Mouse (Mus musculus): ENCODE results near the gene Isoc2a.
"Not testable (repeated sequence)": the region's sequence is repeated elsewhere in the genome, so short reads cannot be mapped to it uniquely, and the experiment has no call there.

Gene Isoc2a

DNA sequence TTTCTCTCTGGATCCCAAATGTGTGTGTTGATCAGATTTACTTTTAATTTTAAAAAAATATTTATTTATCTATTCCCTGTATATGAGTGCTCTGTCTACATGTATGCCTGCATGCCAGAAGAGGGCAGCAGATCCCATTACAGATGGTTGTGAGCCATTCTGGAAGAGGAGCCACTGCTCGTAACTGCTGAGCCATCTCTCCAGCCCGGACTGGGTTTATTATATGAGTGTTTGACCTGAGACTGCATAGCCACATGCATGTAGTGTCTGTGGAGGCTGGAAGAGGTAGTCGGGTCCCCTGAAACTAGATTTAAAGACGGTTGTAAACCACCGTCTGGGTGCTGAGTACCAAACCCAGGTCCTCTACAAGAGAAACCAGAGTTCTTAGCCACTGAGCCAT, 11.9 kb upstream of the Isoc2a start:
- DNase-seq (ENCODE audit: low spot score in 2 of 2) = peak in 1 of 2 experiments; percentile 51

DNA sequence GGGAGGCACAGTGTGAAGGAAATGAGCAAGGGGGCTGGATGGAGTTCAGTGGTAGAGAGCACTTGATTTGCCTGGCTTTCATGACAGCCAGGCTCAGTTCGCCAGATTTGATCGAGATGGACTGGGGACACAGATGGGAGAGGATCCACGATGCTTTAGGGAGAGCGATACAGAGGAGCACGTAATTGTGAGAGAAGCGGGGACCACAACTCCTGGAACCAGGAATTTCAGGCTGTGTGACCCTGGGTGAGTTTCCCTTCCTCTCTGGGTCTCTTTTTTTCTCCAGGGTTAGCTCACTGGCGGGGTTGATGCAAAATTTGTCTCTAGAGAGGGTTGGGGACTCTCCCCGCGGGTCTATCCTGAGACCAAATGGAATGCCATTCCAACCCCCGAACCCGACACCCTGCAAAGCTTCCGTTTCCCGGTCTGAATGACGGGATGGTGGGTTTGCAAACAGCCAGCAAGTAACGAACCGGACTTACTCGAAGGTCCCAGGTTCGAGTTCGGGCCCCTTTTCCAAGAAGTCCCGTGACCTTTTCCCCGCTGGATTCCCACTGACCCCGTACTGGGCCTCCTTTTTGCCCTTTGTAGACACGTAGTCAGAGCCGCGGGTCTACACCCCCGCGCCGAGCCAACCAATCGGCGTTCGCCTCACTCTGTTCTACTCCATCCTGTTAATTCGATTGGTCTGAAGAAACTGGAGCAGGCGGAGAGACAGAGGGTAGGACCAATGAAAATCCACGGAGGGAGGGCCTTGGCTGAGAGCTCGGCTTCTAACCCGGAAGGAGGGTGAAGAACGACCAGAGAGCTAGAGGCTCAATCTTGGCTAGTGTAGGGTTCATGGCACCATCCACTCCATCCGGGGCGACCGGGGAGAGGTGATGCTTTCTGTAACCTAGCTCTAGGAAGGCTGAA, 11.1 kb upstream of the Isoc2a start:
- peak; percentile 94 to 95 for DNase-seq (ENCODE audit: low spot score in 2 of 2)

DNA sequence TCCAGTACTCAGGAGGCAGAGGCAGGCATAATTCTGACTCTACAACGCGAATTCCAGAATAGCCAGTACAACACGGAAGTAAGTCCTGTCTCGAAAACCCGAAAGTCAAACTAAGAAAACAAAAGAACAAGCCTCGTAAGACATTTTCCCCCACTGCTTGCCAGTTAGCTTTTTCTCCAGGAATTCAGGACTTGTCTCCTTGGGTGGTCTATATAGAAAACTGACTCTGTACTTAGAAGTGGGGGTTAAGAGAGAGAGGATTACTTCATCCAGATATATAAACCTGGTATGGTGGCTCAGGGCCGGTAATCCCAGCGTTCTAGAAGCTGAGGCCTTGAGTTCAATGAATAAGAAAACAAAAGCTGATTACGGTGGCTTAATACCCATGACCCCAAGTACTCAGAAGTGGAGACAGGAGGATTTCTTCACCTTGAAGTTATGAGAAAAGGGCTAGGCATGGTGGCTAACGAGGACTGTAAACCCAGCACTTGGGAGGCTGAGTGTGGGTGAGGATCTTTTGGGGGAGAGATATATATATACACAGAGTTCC, 10.2 kb upstream of the Isoc2a start:
- DNase-seq (ENCODE audit: low spot score in 2 of 2) = no peak

DNA sequence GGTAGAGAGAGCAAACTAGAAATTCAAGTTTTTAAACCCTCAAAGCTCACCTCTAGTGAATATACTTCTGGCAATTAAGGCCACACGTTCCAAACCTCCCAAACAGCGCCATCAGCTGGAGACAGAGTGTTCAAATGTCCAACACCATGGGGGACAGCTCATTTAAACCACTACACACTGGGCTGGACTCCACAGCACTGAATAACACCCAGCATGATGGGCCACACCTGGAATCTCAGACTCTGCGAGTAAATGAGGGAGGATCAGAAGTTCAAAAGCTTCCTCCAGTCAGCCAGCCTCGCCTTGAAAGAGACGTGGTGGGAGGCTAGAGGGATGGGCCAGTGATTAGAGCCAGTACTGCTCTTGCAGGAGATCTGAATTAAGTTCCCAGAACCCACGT, 6.8 kb upstream of the Isoc2a start, which contains the start of gene Isoc2b:
Gene Isoc2b, minus strand, starts transcription at position 126 of the 400 bp plus-strand sequence.
- no peak for DNase-seq (ENCODE audit: low spot score in 2 of 2)

DNA sequence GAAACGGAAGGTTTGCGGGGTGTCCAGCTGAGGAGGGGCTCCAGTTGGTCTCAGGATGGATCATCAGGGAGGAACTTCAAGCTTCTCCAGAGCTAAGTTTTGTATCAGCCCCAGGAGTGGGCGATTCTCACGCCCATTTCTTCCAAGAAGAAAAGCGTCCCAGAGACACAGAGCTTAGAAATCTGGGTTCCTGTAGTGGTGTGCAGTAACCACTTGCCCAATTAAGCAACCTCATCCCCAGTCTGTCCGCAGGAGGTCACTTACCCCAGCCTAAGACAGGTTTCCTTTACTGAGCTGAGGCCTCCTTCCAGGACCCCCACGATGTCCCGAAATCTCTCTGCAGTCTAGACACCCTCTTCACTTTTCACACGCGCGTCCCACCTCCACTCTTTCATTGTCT, 273 bp downstream of the Isoc2a start:
- DNase-seq (ENCODE audit: low spot score in 2 of 2) = no peak

DNA sequence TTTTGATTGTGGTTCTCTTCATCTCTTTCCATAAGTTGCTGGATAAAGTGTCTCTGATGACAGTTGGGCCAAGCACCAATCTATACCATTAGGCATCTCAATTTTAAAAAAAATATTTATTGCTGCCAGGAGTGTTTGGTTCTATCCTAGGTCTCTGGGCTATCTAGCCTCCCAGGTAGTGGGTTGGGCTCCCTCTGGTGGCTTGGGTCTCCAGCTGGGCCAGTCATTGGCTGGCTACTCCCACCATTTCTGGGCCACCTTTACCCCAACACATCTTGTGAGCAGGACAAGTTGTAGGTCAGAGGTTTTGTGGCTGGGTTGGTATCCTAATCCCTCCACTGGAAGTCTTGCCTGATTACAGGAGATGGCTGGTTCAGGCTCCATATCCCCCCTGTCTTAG, 1.2 kb downstream of the Isoc2a start:
- no peak for DNase-seq (ENCODE audit: low spot score in 2 of 2)

DNA sequence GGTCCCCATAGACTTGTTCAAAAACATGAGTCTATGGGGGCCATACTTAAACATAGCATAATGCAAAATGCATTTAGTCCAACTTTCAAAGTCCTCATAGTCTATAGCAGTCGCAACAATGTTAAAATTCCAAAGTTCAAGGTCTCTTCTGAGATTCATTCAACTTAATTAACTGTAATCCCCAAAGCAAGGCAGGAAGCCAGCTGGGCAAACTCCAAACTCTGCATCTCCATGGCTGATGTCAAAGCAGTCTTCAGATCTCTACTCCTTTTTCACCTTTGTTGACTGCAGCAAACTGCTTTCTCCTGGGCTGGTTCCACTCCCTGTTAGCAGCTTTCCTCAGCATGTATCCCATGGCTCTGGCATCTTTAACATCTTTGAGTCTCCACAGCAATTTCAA, 2.1 kb downstream of the Isoc2a start:
- DNase-seq (ENCODE audit: low spot score in 2 of 2) = not testable (repeated sequence)

DNA sequence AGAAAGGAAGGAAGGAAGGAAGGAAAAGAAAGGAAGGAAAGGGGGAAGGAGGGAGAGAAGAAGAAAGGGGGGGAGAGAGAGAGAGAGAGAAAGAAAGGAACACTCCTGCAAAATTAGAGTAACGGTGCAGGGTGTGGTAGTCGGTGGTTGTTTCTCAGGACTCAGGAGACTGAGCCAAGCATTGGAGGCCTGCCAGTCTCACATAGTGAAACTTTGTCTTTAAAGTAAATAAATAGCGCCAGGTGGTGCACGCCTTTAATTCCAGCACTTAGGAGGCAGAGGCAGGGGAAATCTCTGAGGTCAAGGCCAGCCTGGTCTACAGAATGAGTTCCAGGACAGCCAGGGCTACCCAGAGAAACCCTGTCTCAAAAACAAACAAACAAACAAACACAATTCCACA, 9.7 kb downstream of the Isoc2a start:
- DNase-seq (ENCODE audit: low spot score in 2 of 2) = no peak

DNA sequence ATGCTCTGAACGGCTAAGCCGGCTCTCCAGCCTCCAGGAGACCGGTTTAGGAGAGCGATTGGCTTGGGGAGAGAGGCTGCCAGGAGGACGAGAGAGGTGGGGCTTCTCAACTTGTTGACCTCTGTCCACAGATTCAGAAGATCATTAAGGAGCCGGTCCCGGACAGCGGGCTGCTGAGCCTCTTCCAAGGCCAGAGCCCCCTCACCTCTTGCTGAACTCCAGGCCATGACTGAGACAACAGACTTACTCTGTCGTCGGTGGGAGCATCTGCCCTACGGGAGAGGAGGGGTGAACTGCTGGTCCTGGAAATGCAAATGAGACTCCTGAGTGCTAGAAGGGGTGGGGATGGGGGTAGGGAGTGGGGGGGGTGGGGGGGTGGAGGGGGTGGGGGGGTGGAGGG, 18.2 kb downstream of the Isoc2a start:
- no peak for DNase-seq (ENCODE audit: low spot score in 2 of 2)

DNA sequence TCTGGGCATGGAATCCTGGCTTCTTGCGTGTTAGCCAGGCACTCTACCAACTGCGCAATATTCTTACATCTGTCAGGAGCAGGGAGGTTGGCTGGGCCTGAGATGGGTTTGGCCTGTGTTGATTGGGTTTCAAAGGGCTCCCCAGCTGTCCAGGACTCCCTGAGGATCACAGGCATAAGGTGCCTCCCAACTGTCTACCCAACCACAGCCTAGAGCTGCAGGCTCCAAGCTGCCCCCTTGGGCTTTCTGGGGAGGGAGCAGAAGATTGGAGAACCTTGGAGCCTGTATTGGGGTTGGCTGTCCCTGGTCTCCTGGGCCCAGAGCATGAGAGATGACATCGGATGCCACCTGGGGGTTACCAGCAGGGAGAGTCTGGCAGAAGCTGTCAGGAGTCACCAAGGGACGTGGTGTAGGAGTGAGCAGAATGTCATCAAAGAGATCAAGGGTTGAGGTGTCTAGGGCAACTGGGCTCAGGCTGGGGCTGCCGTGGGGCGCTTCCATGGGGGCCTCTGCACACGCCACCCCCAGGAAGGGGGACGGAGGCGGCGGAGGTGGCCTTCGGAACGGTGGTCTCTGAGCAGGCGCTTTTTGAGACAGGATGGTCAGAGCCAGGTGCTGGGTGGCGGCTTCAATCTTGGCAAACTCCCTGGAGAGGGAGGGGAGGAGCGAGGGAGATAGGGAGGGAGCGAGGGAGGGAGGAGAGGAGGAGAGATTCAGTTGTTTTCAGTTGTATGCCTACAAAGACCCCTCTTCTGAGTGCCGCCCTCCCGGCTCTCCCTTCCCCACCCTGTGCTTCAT, 22.1 kb downstream of the Isoc2a start:
- DNase-seq (ENCODE audit: low spot score in 2 of 2) = no peak

DNA sequence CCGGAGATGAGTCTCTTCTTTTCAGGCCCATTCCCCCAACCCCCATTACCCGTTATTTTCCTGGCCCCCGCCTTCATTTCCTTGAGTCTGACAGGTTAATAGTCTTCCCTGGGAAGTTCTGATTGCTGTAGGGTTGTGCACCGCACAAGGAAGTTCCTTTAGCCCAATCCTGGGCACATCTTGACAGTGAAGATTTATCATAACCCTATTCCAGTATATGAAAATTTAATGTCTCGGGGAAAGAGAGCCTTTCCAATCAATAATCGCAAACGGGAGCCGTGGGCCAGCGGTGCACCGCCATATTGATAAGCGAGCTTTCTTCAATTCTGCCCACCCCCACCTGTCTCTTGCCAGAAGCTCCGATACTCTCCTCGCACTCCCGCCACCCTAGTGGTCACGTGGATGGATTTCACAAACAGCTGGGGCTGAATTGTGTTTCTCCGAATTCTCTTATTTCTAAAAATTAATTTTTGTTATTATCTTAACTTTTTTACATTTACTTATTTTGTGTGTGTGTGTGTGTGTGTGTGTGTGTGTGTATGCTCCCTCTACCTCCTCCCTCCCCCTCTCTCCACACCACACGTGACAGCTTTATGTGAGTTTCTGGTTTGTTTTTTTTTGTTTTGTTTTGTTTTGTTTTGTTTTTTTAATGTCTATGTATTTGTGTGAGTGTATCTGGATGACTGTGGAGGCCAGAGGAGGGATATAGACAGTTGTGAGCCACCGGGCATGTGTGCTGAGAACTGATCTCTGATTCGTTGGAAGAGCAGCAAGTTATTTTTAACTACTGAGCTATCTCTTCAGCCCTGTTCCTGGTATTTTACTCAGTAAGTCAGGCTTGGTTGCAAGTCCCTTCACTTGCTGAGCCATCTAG, 22.9 kb downstream of the Isoc2a start:
- no peak for DNase-seq (ENCODE audit: low spot score in 2 of 2)

DNA sequence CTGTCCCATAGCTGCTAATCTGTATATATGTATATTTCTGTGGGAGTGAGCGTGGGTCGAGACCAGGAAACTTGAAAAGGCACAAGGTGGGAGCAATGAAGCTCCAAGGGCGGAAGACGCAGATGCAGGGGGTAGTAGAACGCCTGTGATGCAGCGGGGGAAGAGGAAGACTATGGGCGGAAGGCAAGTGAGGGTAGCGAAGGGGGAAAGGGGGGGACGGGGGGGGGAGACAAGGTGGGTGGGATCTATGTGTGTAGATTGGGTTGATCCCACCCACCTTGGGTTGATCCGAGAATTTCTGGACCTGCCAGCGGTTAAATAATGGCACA, 23.5 kb downstream of the Isoc2a start:
- DNase-seq (ENCODE audit: low spot score in 2 of 2) = no peak

DNA sequence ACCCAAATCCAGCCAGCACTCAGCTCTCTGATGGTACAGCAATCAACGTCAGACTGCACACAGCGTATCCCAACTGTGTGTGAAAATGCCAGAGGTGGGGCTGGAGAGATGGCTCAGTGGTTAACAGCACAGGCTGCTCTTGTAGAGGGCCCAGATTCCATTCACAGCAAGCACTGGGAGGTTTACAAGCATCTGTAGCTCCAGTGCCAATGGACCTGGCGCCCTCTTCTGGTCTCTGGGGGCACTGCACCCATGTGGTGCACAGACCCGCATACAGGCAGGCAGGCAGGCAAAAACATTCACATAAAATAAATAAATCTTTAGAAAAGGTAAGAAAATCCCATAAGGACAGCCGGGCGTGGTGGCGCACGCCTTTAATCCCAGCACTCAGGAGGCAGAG, 24.2 kb downstream of the Isoc2a start:
- peak; percentile 68 to 85 for DNase-seq (ENCODE audit: low spot score in 2 of 2)

DNA sequence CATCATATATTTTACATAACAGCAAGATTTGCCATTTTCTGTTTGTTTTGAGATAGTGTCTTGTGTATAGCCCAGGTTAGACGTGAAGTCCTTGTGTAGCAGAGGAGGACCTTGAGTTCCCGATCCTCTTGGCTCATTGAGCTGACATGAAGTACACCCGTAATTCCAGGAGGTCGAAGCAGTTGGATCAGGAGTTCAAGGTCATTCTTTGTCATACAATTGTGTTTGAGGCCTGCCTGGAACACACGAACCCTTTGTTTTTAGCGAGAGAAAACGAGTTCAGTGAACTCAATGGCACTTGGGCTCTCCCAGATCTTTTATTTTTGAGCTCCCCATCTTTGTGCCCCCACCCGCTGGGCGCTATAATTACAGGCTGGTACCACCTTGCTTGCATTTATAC, 25.5 kb downstream of the Isoc2a start:
- no peak for DNase-seq (ENCODE audit: low spot score in 2 of 2)

DNA sequence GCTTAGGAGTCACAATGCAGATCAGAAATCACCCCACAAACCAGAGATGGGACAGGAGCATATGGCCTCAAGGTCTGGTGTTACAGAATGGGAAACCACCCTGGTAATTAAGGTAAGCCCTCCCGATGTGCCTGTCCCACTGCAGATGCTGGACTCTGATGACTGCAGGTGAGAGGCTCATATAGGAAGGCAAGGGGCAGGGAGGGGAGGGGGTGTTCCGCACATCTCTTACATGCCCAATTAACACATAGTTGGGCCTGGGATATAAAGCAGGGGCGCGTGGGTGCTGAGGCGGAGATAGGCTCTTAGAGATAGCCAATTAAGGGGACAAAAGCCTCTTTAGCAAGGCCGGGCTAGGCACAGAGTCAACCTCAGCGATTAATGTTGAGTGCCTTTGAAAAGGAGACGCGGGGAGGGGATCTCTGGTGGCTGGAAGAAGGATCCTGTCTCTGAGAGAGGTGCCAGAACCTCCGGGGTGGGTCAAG, 29.6 kb downstream of the Isoc2a start, which contains the start of gene Gm36210:
Gene Gm36210, minus strand, starts transcription at position 51 of the 485 bp plus-strand sequence.
- DNase-seq (ENCODE audit: low spot score in 2 of 2) = no peak

DNA sequence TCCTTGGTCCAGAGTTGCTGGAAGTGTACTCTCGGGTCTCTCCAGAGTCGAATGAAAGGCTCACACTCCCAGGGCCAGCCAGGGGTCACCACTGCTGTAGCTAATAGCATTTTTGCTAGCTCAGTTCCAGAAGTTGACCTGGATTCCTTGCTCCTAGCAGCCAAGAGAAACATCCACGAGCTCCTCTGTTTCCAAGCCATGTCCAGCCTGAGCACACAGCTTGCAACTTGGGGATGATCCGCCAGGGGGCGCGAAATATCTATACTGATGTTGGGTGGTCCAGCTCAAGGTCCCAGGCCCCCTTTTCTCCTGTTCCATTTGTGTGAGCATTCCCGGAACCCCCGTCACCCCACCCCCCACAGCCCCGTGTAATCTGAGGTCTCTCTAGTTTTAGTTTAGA, 34.6 kb downstream of the Isoc2a start:
- peak; percentile 44 to 79 for DNase-seq (ENCODE audit: low spot score in 2 of 2)

DNA sequence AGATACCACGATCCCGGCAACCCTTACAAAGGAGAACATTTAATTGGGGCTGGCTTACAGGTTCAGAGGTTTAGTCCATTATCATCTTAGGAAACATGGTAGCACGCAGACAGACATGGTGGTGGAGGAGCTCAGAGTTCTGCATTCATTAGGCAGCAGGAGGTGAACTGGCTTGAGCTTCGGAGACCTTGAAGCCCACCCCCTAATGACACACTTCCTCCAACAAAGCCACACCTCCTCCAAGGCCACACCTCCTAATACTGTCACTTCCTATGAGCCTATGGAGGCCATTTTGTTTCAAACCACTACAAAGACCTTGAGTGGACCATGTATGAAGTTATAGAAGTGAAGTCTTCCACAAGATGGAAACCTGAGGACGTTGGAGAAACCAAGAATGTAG, 35.3 kb downstream of the Isoc2a start:
- no peak for DNase-seq (ENCODE audit: low spot score in 2 of 2)

DNA sequence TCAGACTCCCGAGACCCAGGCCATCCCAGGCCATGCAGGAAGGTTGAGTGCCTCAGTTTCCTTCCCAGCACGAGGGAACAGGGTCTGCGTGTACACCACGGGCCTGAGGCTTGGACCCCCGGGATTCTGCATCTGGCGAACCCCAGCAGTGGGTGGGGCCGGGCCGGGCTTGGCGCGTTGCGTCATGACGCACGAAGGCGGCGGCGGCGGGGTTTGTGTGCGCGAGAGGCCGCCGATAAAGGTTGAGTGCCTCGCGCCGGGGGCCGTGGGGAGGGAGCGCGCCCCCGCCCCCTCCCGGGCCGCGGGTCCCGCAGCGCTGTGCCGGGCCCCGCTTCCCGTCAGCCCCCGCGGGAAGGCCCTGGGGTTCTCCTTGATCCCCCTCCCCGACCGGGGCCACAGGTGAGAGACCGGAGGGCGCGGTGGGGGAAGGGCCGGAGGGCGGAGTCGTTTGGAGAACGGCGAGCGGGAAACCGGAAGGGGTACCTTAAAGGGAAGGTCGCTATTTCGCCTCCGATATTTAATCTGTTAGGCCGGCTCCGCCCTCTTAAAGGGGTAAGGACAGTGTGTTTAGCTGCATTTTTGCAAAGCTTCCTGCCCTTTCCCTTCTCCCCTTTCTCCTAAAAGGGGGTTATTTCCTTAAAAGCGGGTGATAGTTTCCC, 38.2 kb downstream of the Isoc2a start, which contains the start of gene Zfp628:
Gene Zfp628, plus strand, starts transcription at position 211 of the 659 bp plus-strand sequence.
- DNase-seq (ENCODE audit: low spot score in 2 of 2) = peak; percentile 92 to 97

DNA sequence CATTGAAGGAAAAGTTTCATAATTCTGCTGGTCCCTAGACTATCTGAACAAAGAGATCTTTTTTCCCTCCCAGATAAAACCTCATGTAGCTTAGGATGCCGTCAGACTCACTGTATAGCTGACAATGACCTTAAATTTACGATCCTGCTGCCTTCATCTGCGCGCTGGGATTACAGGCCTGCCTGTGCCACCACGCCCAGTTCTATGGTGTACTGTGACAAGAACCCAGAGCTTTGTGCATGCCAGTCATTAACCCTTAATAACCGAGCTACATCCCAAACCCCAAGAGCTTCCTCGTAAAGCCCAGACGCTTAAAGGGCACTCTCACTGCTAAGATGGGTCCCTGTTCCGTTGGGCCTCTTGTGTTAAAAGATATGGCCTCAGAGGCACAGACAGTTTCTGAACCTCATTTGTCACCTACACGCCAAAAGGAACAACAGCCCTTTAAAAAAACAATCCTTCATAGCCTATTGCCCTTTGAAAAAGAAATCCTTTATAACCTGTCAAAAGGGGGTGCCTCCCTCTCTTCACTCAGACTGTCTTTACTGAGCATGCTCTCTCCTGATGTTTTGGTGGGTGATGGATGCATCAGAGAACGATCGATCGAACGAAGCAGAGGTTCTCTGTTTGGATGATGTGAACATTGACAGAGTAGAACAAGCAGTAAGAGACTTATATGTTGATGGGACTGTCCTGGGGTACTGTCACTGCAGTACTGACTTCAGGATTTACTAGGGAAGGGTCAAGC, 38.9 kb downstream of the Isoc2a start:
- peak in 1 of 2 experiments; percentile 67 for DNase-seq (ENCODE audit: low spot score in 2 of 2)

DNA sequence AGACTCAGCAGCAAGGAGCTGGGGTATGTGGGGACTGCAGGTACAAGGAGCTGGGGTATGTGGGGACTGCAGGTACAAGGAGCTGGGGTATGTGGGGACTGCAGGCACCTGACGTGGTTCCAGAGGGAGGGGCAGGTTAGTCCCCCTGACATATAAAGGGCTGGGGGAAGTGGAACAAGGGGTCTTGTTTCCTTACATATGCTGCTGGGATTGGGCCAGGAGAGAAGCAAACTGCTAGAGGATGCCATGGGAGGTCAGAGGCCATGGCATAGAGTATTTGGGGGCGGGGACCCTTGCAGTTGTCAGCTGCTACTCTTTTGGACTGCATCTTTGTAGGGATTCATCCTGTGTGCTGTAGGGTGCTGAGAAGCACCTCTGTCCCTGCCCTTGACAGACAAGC, 40.5 kb downstream of the Isoc2a start:
- DNase-seq (ENCODE audit: low spot score in 2 of 2) = no peak
